Mouse (Mus musculus) spleen, embryonic (tissue): ENCODE results near the gene Bdh1.
"Not testable (repeated sequence)": the region's sequence is repeated elsewhere in the genome, so short reads cannot be mapped to it uniquely, and the experiment has no call there.

Source experiments
- CTCF ChIA-PET: fragments of 350-600 bp; sonication (Branson Sonifier 250); formaldehyde crosslinking; loops from one replicate; lab custom pipeline; 2022; lab: Charles Lee

Bdh1 gene

DNA sequence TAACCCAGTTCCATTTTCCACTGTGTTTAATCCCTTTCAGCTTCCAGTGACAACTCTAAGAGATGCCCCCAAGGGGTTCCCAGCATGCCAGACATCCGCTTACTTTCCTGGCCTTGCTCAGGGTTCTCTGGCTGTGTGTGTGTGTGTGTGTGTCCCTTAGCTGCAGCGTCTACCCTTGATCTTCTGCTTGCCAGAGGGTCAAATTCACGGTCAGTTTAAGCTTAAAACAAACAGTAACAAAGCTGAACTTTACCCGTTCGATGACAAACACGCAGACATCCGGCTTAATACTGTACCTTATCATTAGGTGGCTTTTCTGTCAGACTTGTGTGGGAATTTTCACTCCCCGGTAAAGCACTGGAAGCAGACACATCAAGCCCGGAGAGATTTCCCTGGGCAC, at the start of gene Bdh1:
Bdh1 (plus strand) TSS at position 281 of the 400 bp plus-strand sequence.
- CTCF ChIA-PET: no interaction called here

- CTCF ChIA-PET: not testable (repeated sequence)
Measured at GRCm38 (mm10) chr16:31372316-31372715, 49.8 kb upstream of the Bdh1 start.

DNA sequence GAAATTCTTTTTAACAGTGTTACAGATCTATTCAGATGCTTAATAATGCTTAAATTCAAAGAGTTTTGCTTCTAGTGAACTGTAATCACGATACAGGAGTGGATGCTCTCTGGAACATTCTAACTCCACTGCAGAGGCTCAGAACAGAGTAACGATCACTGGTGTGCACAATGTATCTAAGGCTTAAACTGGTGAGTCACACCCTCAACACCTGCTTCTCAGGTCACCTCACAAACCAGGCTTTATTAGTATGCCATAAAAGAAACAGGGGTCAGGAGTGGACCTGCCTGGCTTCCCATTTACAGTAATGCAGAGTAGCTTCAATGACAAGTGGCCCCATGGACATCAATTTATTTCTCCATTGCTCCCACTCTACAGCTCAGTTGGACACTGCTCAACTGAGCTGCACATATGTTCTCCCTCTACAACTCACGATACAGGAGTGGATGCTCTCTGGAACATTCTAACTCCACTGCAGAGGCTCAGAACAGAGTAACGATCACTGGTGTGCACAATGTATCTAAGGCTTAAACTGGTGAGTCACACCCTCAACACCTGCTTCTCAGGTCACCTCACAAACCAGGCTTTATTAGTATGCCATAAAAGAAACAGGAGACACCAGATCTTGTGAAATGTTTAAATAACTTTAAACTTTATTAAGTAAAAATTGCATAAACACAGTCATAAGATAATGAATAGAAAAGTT, 46.0 kb upstream of the Bdh1 start:
- CTCF ChIA-PET: not testable (repeated sequence)

GRCm38 (mm10) chr16:31388269-31388668, 33.8 kb upstream of the Bdh1 start:
- CTCF ChIA-PET: not testable (repeated sequence)

- CTCF ChIA-PET: interaction anchor here (0.5 kb wide), 1 partner anchor 62 kb away, joined by 5 read pairs; no protein-coding TSS in a partner anchor
Measured at GRCm38 (mm10) chr16:31399231-31399630, 22.8 kb upstream of the Bdh1 start.

DNA sequence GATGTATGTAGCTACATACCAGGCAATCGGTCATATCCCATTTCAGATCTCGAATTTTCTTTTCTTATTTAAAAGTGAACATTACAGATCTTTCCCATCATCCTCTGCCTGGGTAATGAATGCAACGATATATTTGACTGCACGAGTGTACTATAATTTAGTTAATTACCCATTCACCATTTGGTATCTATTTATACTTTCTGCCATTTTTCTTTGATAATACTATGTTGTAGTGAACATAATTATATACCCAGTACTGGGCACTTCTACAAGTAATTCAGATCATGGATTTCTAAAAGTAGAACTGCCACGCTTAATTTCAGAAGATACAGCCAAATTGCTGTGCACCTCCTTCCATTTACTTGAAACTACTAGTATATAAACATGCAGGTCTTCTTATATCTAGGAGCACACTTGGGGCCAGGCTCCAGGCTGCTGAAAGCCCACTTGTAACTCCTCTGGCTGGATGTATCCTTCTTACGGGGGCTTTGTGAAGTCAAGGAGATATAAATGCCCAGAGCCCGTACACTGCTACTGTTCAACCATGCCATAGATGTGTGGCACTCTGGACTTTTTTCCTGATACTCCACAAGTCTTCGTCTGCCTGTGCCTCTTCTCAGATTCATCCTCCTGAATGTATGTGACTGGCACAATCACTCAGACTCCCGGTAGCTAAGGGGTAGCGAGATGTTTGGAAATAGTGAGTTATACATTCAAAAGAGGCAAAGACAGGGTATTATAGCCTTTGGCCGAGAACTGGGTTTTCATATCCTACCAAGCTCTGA, 21.0 kb upstream of the Bdh1 start:
- CTCF ChIA-PET: no interaction called here

- CTCF ChIA-PET: no interaction called here
Measured at GRCm38 (mm10) chr16:31402096-31402495, 20.0 kb upstream of the Bdh1 start.

GRCm38 (mm10) chr16:31403971-31404370, 18.1 kb upstream of the Bdh1 start:
- CTCF ChIA-PET: no interaction called here

GRCm38 (mm10) chr16:31405040-31405439, 17.0 kb upstream of the Bdh1 start:
- CTCF ChIA-PET: no interaction called here

DNA sequence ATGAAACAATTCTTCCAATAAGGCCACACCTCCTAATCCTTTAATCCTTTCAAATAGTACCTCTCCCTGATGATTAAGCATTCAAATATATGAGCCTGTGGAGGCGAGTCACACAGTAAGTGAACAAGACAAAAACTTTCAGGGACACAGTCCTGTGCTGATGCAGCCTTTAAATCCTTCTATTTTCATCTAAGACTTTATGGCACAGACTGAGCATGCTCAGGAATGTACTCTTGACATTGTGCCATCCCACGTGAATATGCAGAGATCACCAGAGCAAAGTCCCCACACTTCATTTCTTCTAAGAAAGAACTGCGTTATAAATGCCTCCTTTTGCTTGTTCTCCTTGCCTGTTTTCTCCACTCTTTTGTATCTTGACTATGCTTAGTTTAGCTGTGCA, 14.2 kb upstream of the Bdh1 start:
- CTCF ChIA-PET: no interaction called here

DNA sequence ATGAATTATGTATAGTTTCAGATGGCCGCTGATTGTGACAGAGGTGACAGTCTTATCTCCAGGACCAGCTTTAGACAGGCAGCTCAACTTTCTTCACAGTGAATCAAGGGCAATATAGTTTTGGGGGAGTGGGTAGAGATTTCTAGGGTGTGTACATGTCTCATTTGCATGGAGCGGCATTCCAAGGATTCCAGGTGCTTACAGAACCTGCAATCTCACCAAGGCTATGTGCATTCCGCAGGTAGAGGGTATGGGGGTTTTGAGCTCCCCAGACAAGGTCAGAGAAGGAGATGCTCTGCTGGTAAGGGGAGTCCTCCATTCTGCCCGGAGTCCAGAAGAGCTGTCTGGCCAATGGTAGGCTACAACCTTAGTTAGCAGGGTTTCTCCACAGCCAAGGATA, 11.1 kb upstream of the Bdh1 start:
- CTCF ChIA-PET: no interaction called here

GRCm38 (mm10) chr16:31412321-31412720, 9.8 kb upstream of the Bdh1 start:
- CTCF ChIA-PET: no interaction called here

GRCm38 (mm10) chr16:31413777-31414176, 8.3 kb upstream of the Bdh1 start:
- CTCF ChIA-PET: interaction anchor here (0.5 kb wide), 1 partner anchor 662 kb away, joined by 3 read pairs; no protein-coding TSS in a partner anchor

DNA sequence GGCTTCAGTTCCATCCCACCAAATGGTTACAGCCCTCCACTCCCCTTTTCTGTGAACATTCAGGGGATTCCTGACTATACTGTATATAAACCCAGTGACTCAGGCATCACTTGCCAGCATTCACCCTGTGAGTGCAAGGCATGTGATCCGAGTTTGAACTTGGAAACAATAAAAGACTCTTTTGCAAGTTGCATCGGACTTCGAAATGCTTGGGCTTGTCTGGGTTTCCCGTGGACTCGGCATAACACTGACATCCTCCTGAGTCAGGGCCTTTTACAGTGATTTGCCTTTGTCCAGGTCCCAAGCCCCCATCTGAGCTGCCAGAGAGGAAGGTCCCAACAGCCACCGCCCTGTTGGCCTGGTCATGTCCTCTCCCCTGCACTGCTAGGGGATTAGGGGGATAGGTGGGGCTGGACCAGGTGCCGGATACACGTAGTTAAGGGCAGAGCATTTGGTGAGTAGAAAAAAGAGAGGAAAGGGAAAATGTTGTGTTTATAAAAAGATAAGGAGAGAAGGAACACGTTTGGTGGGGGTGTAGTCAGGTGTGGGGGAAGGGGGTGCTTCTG, 6.1 kb upstream of the Bdh1 start:
- CTCF ChIA-PET: no interaction called here

DNA sequence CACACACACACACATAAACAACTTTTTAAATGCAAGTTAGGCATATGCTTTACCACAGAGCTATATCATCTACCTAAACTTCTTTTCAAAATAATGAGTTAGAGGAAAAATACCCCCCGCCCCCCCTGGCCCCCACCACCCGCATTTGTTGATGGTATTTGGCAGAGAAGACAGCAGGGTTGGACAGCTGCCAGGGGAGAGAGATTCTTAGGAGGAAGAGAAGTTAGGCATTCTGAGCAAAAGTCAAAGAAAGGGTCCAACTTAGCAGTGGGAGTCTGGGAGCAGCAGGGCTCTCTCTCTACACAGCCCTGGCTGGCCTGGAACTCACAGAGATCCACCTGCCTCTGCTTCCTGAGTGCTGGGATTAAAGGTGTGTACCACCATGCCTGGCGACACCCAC, 3.4 kb upstream of the Bdh1 start:
- CTCF ChIA-PET: no interaction called here

DNA sequence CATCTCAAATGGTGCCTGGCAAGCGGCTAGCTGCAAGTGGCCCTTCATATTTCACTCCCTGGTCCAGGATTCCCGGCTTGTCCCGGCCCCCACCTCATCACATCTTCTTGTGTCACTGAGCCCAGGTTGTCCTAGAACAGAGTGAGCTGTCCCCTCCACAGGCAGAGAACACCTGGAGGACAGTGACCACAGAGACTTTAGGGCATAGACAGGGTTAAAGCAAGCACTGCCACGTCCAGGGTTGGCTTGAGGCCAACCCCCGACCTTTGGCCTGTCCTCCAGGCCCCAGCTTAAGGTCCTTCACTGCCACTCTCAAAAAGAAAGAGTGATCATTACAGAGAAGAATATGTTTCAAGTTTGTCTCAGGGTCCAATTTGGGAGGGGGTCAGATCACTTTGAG, 2.6 kb upstream of the Bdh1 start:
- CTCF ChIA-PET: no interaction called here

DNA sequence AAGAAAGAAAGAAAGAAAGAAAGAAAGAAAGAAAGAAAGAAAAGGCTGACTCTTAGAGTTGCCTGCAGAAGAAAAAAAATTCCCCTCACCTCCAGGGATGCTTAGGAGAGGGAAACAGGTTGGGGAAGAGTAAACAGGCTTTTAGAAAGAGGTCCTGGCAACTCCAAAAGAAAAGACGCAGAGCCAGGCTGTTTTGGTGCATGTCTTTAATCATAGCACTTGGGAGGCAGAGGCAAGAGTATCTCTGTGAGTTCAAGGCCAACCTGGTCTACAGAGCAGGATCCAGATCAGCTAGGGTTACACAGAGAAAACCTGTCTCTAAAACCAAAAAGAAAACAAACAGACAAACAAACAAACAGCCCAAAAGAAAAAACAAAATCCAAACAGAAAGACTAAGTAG, 642 bp downstream of the Bdh1 start:
- CTCF ChIA-PET: no interaction called here

- CTCF ChIA-PET: no interaction called here
Measured at GRCm38 (mm10) chr16:31423368-31423767, 1.3 kb downstream of the Bdh1 start.

- CTCF ChIA-PET: interaction anchor here (0.7 to 0.8 kb wide), 3 partner anchors 83 to 591 kb away, joined by 3 to 9 read pairs (median 5); no protein-coding TSS in a partner anchor
Measured at GRCm38 (mm10) chr16:31424416-31425187, 2.5 kb downstream of the Bdh1 start.

- CTCF ChIA-PET: interaction anchor here (0.5 to 0.6 kb wide), 2 partner anchors 239 to 1830 kb away, joined by 3 to 4 read pairs; no protein-coding TSS in a partner anchor
Measured at GRCm38 (mm10) chr16:31425508-31425907, 3.4 kb downstream of the Bdh1 start.

- CTCF ChIA-PET: no interaction called here
Measured at GRCm38 (mm10) chr16:31426496-31427126, 4.5 kb downstream of the Bdh1 start.
